Mouse (Mus musculus) thymus, postnatal 10 days (tissue): ENCODE results near the gene Kazn.

ENCODE experiments used
- DNase-seq, 2 experiments: peaks; one replicate each; pipeline ENCODE4 v3.0.0; 2021; ENCODE audit warnings: low spot score in 2 of 2

Gene Kazn

GRCm38 (mm10) chr4:142242164-142242563 is 3.0 kb upstream of the Kazn start:
- no peak for DNase-seq

- no peak for DNase-seq
Measured at GRCm38 (mm10) chr4:142240874-142241273, 1.7 kb upstream of the Kazn start.

GRCm38 (mm10) chr4:142238486-142239239 is 538 bp downstream of the Kazn start:
- peak in 1 of 2 experiments; percentile 26 for DNase-seq

GRCm38 (mm10) chr4:142238041-142238440 is 1.2 kb downstream of the Kazn start:
- no peak for DNase-seq

GRCm38 (mm10) chr4:142236681-142237080 is 2.5 kb downstream of the Kazn start:
- DNase-seq, result no peak

- no peak for DNase-seq
Measured at GRCm38 (mm10) chr4:142235426-142235825, 3.8 kb downstream of the Kazn start.

GRCm38 (mm10) chr4:142234828-142235227 is 4.4 kb downstream of the Kazn start:
- no peak for DNase-seq

- no peak for DNase-seq
Measured at GRCm38 (mm10) chr4:142228821-142229575, 10.2 kb downstream of the Kazn start.

- no peak for DNase-seq
Measured at GRCm38 (mm10) chr4:142223898-142224645, 15.1 kb downstream of the Kazn start.

GRCm38 (mm10) chr4:142222385-142222784 is 16.8 kb downstream of the Kazn start:
- no peak for DNase-seq

GRCm38 (mm10) chr4:142221757-142222072 is 17.5 kb downstream of the Kazn start:
- DNase-seq, result no peak

GRCm38 (mm10) chr4:142221025-142221756 is 18.0 kb downstream of the Kazn start:
- no peak for DNase-seq

- DNase-seq, result no peak
Measured at GRCm38 (mm10) chr4:142218997-142219396, 20.2 kb downstream of the Kazn start.

GRCm38 (mm10) chr4:142217048-142217447 is 22.2 kb downstream of the Kazn start:
- DNase-seq, result no peak

GRCm38 (mm10) chr4:142215760-142216159 is 23.4 kb downstream of the Kazn start:
- no peak for DNase-seq

- no peak for DNase-seq
Measured at GRCm38 (mm10) chr4:142214532-142214931, 24.7 kb downstream of the Kazn start.

GRCm38 (mm10) chr4:142212425-142212824 is 26.8 kb downstream of the Kazn start:
- no peak for DNase-seq

- no peak for DNase-seq
Measured at GRCm38 (mm10) chr4:142209884-142210283, 29.3 kb downstream of the Kazn start.

- no peak for DNase-seq
Measured at GRCm38 (mm10) chr4:142209476-142209875, 29.7 kb downstream of the Kazn start.

- no peak for DNase-seq
Measured at GRCm38 (mm10) chr4:142205693-142206092, 33.5 kb downstream of the Kazn start.

GRCm38 (mm10) chr4:142196626-142197025 is 42.6 kb downstream of the Kazn start:
- DNase-seq, result no peak

- no peak for DNase-seq
Measured at GRCm38 (mm10) chr4:142193780-142194179, 45.4 kb downstream of the Kazn start.
